Mouse (Mus musculus) neural tube, embryonic 10.5 days (tissue): ENCODE data around the gene Try5.
"Not testable (repeated sequence)": the region's sequence is repeated elsewhere in the genome, so short reads cannot be mapped to it uniquely, and the experiment has no call there.

Experiments used
- DNase-seq: peaks from one replicate; pipeline ENCODE4 v3.0.0-alpha.2; 2017; ENCODE audit warnings: low spot score; ENCODE audit errors: extremely low spot score

Try5 gene

GRCm38 (mm10) chr6:41316741-41317140 is at the start of gene Try5:
Gene Try5 (minus strand): TSS chr6:41316841.
- not testable (repeated sequence) for DNase-seq

GRCm38 (mm10) chr6:41353932-41354331 is 37.3 kb upstream of the Try5 start, which contains the start of gene Try10:
Gene Try10 (plus strand): TSS chr6:41354105.
- DNase-seq: no peak

GRCm38 (mm10) chr6:41301969-41302368 is 14.7 kb downstream of the Try5 start, which contains the start of gene Try4:
Gene Try4 (plus strand): TSS chr6:41302269.
- DNase-seq: no peak

GRCm38 (mm10) chr6:41298255-41298654 is 18.4 kb downstream of the Try5 start:
- DNase-seq: no peak

GRCm38 (mm10) chr6:41266140-41266539 is 50.5 kb downstream of the Try5 start:
- no peak for DNase-seq

- DNase-seq: no peak
These were observed 53.8 kb downstream of the Try5 start for GRCm38 (mm10) chr6:41262796-41263195.
